Mouse (Mus musculus) heart, embryonic 16.5 days (tissue): ENCODE results near the gene Bloc1s1. TPM values are rescaled to one million over a fixed set of nuclear protein-coding genes. Genes with fewer than 3 reads are reported as not detected.
A peak's percentile ranks its signal among the peaks of the same experiment; 100 is the strongest.

Experiments
- ATAC-seq: fragments of 200-750 bp; cut with Nextera tagmentation; replicated peaks from 2 replicates; pipeline ENCODE4 v1.8.0; 2017; ENCODE audit warnings: moderate number of reproducible peaks; ENCODE audit not compliant: insufficient read depth, low FRiP score; ENCODE audit errors: extremely low read depth
- H3K27ac ChIP-seq: fragments of 300-500 bp; sonication (generic); 2 replicates; pipeline ENCODE4 v1.5.1; 2014; ENCODE audit warnings: mild to moderate bottlenecking, low read length, control low read depth, moderate library complexity
- H3K27me3 ChIP-seq: fragments of 300-500 bp; sonication (generic); 2 replicates; pipeline ENCODE4 v1.6.1; 2014; ENCODE audit warnings: low read length, mixed read lengths; ENCODE audit not compliant: control insufficient read depth, insufficient read depth
- H3K36me3 ChIP-seq: fragments of 300-500 bp; sonication (generic); 2 replicates; pipeline ENCODE4 v1.6.1; 2014; ENCODE audit not compliant: control insufficient read depth, insufficient read depth
- H3K4me1 ChIP-seq: fragments of 300-500 bp; sonication (generic); 2 replicates; pipeline ENCODE4 v1.6.1; 2014; ENCODE audit warnings: low read length, mixed read lengths; ENCODE audit not compliant: control insufficient read depth, insufficient read depth
- H3K4me2 ChIP-seq: fragments of 300-500 bp; sonication (generic); 2 replicates; pipeline ENCODE4 v1.6.1; 2014; ENCODE audit warnings: low read depth, mild to moderate bottlenecking, control low read depth, low read length
- H3K4me3 ChIP-seq: fragments of 300-500 bp; sonication (generic); 2 replicates; pipeline ENCODE4 v1.5.1; 2014; ENCODE audit warnings: mild to moderate bottlenecking, control low read depth, low read length
- H3K9ac ChIP-seq: fragments of 300-500 bp; sonication (generic); 2 replicates; pipeline ENCODE4 v1.6.1; 2014; ENCODE audit warnings: low read length, control low read depth
- H3K9me3 ChIP-seq: fragments of 300-500 bp; sonication (generic); replicated peaks from 2 replicates; pipeline ENCODE4 v1.6.1; 2016; ENCODE audit warnings: low read length; ENCODE audit not compliant: control insufficient read depth
- WGBS: fragments of 180-500 bp; shearing (Covaris S2); extraction: QIAGEN DNeasy Blood & Tissue Kit; methylation state at CpG from one replicate; pipeline ENCODE4 v1.1.7; 2014; 5-methylcytosine and 5-hydroxymethylcytosine counted together
- polyA plus RNA-seq: library from polyadenylated mRNA; unstranded; fragments of >200 nt; fragmentation: Nextera tagmentation; extraction: Ambion mirVana; gene quantifications from 2 replicates; pipeline ENCODE4 v1.2.1, GENCODE M21; 2015

Bloc1s1 gene
- polyA plus RNA-seq, 1 experiment from 2014 or later: 225 TPM

GRCm38 (mm10) chr10:128934997-128935787 lies 11.4 kb upstream of the Bloc1s1 start:
- ATAC-seq: no peak
- Histone ChIP-seq H3K4me3 (peak overlapping the region; percentile 61), H3K27me3 (peaks cover 25% of the 10 kb centered on the region), H3K4me1 (peaks cover 30% of the 10 kb centered on the region), H3K27ac (no peak overlapping the region), H3K4me2 (peak overlapping the region; percentile 90; the same call in 1 of the 2 replicates), H3K9ac (no peak overlapping the region; the same call in none of the 2 replicates), H3K36me3 (no peaks in the 10 kb centered on the region), H3K9me3 (no peaks in the 10 kb centered on the region)
- 61% methylated on average over 7 of the region's 7 CpGs for WGBS

GRCm38 (mm10) chr10:128933976-128934721 lies 10.3 kb upstream of the Bloc1s1 start:
- WGBS: 3% methylated on average over 21 of the region's 21 CpGs
- peak overlapping the region; percentile 90 for H3K4me2 ChIP-seq
- H3K9me3 ChIP-seq: no peaks in the 10 kb centered on the region
- H3K4me3 ChIP-seq: peak overlapping the region; percentile 61
- no peaks in the 10 kb centered on the region for H3K36me3 ChIP-seq
- peak overlapping the region; percentile 63 for H3K9ac ChIP-seq
- no peak for ATAC-seq
- H3K27me3 ChIP-seq: peaks cover 25% of the 10 kb centered on the region
- H3K4me1 ChIP-seq: peaks cover 37% of the 10 kb centered on the region
- H3K27ac ChIP-seq: no peak overlapping the region

GRCm38 (mm10) chr10:128933574-128933973 lies 9.7 kb upstream of the Bloc1s1 start, which contains the start of gene Itga7:
Gene Itga7, plus strand, starts transcription at chr10:128933818.
- peak within 1 kb of the TSS; percentile 61 for H3K4me3 ChIP-seq
- no peak within 1 kb of the TSS for H3K27ac ChIP-seq
- peak within 1 kb of the TSS; percentile 63 for H3K9ac ChIP-seq
- no peaks in the 10 kb centered on the region for H3K36me3 ChIP-seq
- WGBS: under 1% methylated on average over 26 of the region's 26 CpGs
- ATAC-seq: peak; percentile 73
- peaks cover 25% of the 10 kb centered on the region for H3K27me3 ChIP-seq
- H3K9me3 ChIP-seq: no peaks in the 10 kb centered on the region
- H3K4me1 ChIP-seq: peaks cover 37% of the 10 kb centered on the region
- peak within 1 kb of the TSS; percentile 90 for H3K4me2 ChIP-seq

GRCm38 (mm10) chr10:128931441-128931840 lies 7.6 kb upstream of the Bloc1s1 start:
- H3K4me2 ChIP-seq: peak overlapping the region; percentile 44
- H3K27ac ChIP-seq: peak overlapping the region; percentile 77
- H3K27me3 ChIP-seq: peaks cover 25% of the 10 kb centered on the region
- H3K9me3 ChIP-seq: no peaks in the 10 kb centered on the region
- no peak overlapping the region for H3K4me3 ChIP-seq
- H3K4me1 ChIP-seq: peaks cover 37% of the 10 kb centered on the region
- WGBS: 24% methylated on average over 2 of the region's 2 CpGs
- no peak overlapping the region for H3K9ac ChIP-seq
- no peak for ATAC-seq
- H3K36me3 ChIP-seq: no peaks in the 10 kb centered on the region

GRCm38 (mm10) chr10:128929638-128930378 lies 6.0 kb upstream of the Bloc1s1 start:
- Histone ChIP-seq H3K36me3 (no peaks in the 10 kb centered on the region), H3K27ac (no peak overlapping the region; the same call in none of the 2 replicates), H3K4me2 (no peak overlapping the region), H3K27me3 (peaks cover 17% of the 10 kb centered on the region), H3K9ac (no peak overlapping the region), H3K4me1 (peaks cover 37% of the 10 kb centered on the region), H3K9me3 (no peaks in the 10 kb centered on the region), H3K4me3 (no peak overlapping the region)
- ATAC-seq: no peak
- WGBS: 43% methylated on average over 7 of the region's 7 CpGs

- Histone ChIP-seq H3K36me3 (no peaks in the 10 kb centered on the region), H3K9ac (no peak overlapping the region), H3K4me3 (no peak overlapping the region), H3K4me1 (peaks cover 34% of the 10 kb centered on the region), H3K4me2 (no peak overlapping the region), H3K27ac (no peak overlapping the region), H3K27me3 (peaks cover 8% of the 10 kb centered on the region), H3K9me3 (no peaks in the 10 kb centered on the region)
- ATAC-seq: no peak
- WGBS: 31% methylated on average over 4 of the region's 4 CpGs
Observed at GRCm38 (mm10) chr10:128928356-128928755, 4.5 kb upstream of the Bloc1s1 start.

GRCm38 (mm10) chr10:128923013-128923691 lies 683 bp downstream of the Bloc1s1 start:
- Histone ChIP-seq H3K36me3 (no peaks in the 10 kb centered on the region), H3K27ac (peak overlapping the region; percentile 97), H3K9ac (peak overlapping the region; percentile 91), H3K27me3 (no peaks in the 10 kb centered on the region; the same call in 1 of the 2 replicates), H3K9me3 (no peaks in the 10 kb centered on the region), H3K4me3 (peak overlapping the region; percentile 88), H3K4me2 (peak overlapping the region; percentile 73), H3K4me1 (peaks cover 28% of the 10 kb centered on the region)
- WGBS: under 1% methylated on average over 42 of the region's 42 CpGs
- peak; percentile 93 for ATAC-seq

- peaks cover 28% of the 10 kb centered on the region for H3K4me1 ChIP-seq
- peak within 1 kb of the TSS; percentile 73 for H3K4me2 ChIP-seq
- peaks cover 2% of the 10 kb centered on the region; the same call in 1 of the 2 replicates for H3K36me3 ChIP-seq
- 24% methylated on average over 1 of the region's 1 CpGs for WGBS
- H3K9me3 ChIP-seq: no peaks in the 10 kb centered on the region
- peak within 1 kb of the TSS; percentile 97 for H3K27ac ChIP-seq
- ATAC-seq: no peak
- no peaks in the 10 kb centered on the region; the same call in 1 of the 2 replicates for H3K27me3 ChIP-seq
- peak within 1 kb of the TSS; percentile 91 for H3K9ac ChIP-seq
- peak within 1 kb of the TSS; percentile 88 for H3K4me3 ChIP-seq
Observed at GRCm38 (mm10) chr10:128922822-128923012, 1.1 kb downstream of the Bloc1s1 start, which contains the start of gene Rdh5. Gene Rdh5, minus strand, starts transcription at chr10:128922888.
